Mouse (Mus musculus): ENCODE measurements around the gene Nek1. TPM values are rescaled to one million over a fixed set of nuclear protein-coding genes. Genes with fewer than 3 reads are reported as not detected.

Nek1 gene
- total RNA-seq (2014; rRNA removed) (15.0 and 17.5 TPM in 2 replicates), polyA plus RNA-seq (2015; fragmentation: Nextera tagmentation; extraction: Ambion mirVana) (22.0 and 22.4 TPM in 2 replicates)

DNA sequence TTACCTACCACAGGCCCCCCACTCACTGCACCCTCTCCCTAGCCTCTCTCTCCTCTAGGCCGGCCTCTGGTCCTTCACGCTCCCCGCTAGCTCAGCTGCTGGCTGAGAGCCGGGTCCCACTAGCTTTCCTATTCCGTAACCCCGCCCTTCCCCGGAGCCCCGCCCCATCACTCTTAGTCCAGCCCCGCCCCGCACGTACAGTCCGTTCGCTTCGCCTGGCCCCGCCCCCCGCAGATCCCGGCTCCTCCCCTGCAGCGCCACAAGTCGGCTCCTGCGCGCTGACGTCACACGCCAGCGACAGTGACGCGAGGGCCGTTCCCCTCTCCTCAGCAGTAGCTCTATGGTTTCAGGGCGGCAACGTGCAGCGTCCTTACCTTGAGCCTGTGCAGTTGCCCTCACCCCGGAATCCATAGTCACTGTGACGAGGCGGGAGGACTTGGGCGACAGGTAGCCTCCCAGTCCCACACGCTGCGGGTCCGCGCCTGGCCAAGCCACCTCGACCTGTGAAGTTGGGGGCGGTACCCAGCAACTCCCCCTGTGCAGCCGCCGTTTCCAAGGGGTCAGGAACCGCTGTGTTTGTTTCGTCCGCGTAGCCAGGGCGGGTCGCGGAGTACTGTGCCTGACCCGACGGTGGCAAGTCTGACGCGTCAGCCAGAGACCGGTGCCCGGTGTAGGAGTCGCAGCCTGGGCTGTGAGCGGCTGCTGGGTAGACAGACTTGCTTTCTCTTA lies at the start of gene Nek1:
Gene Nek1 (plus strand): TSS at position 286 of the 729 bp plus-strand sequence.
- peak; percentile 97 for DNase-seq (ENCODE audit: low spot score)
- Histone ChIP-seq H3K9ac (replicated peaks; ENCODE audit: low read length, poor library complexity, severe bottlenecking) (peak within 1 kb of the TSS; percentile 74), H3K27me3 (ENCODE audit: insufficient read depth, low read length) (no peaks in the 10 kb centered on the region), H3K36me3 (ENCODE audit: insufficient read depth, low read length) (no peaks in the 10 kb centered on the region), H3K4me3 (ENCODE audit: low read depth, low read length) (peak within 1 kb of the TSS; percentile 70), H3K9me3 (ENCODE audit: low read length) (no peaks in the 10 kb centered on the region), H3K4me2 (ENCODE audit: low read depth, low read length, poor library complexity, severe bottlenecking) (peak within 1 kb of the TSS; percentile 78), H3K4me1 (ENCODE audit: insufficient read depth, low read length) (no peaks in the 10 kb centered on the region), H3K27ac (ENCODE audit: low read depth, low read length) (peak within 1 kb of the TSS; percentile 83)
- ATAC-seq (ENCODE audit: low FRiP score): peak; percentile 97
- no peak; the same call in 1 of the 2 replicates for TF ChIP-seq CTCF (IDR thresholded peaks at IDR 0.05)
- WGBS: under 1% methylated on average over 55 of the region's 57 CpGs

DNA sequence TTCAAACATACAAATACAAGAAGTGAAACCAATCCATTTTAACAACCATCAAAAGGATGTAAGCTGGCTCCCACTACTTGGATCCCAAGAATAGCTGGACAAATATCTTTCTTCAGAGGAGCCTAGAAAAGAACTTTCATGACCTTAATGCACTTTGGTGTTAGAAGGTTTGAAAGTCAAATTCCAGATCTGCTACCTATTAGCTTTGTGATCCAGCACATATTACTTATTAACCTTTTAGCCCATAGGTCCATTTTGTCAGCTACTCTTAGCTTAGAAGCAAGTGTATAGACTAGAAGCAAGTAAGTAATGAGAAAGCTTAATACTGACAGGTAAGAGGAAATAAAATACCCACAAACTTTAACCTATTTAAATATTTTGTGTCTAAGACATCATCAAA lies 45.5 kb upstream of the Nek1 start:
- no peak for ATAC-seq (ENCODE audit: low FRiP score)
- Histone ChIP-seq H3K9ac (replicated peaks; ENCODE audit: low read length, poor library complexity, severe bottlenecking) (no peak overlapping the region), H3K36me3 (ENCODE audit: insufficient read depth, low read length) (no peaks in the 10 kb centered on the region), H3K27ac (ENCODE audit: low read depth, low read length) (no peak overlapping the region), H3K9me3 (ENCODE audit: low read length) (no peaks in the 10 kb centered on the region), H3K4me1 (ENCODE audit: insufficient read depth, low read length) (no peaks in the 10 kb centered on the region; the same call in 1 of the 2 replicates), H3K4me2 (ENCODE audit: low read depth, low read length, poor library complexity, severe bottlenecking) (no peak overlapping the region), H3K4me3 (ENCODE audit: low read depth, low read length) (no peak overlapping the region), H3K27me3 (ENCODE audit: insufficient read depth, low read length) (no peaks in the 10 kb centered on the region)
- no peak for TF ChIP-seq CTCF (IDR thresholded peaks at IDR 0.05)
- no peak for DNase-seq (ENCODE audit: low spot score)

- Histone ChIP-seq H3K27me3 (ENCODE audit: insufficient read depth, low read length) (no peaks in the 10 kb centered on the region), H3K4me3 (ENCODE audit: low read depth, low read length) (no peak overlapping the region), H3K27ac (ENCODE audit: low read depth, low read length) (no peak overlapping the region), H3K4me2 (ENCODE audit: low read depth, low read length, poor library complexity, severe bottlenecking) (no peak overlapping the region), H3K4me1 (ENCODE audit: insufficient read depth, low read length) (no peaks in the 10 kb centered on the region; the same call in 1 of the 2 replicates), H3K9ac (replicated peaks; ENCODE audit: low read length, poor library complexity, severe bottlenecking) (no peak overlapping the region), H3K36me3 (ENCODE audit: insufficient read depth, low read length) (no peaks in the 10 kb centered on the region), H3K9me3 (ENCODE audit: low read length) (no peaks in the 10 kb centered on the region)
- no peak for DNase-seq (ENCODE audit: low spot score)
- 75% methylated on average over 4 of the region's 4 CpGs for WGBS
- TF ChIP-seq CTCF (IDR thresholded peaks at IDR 0.05): no peak
- ATAC-seq (ENCODE audit: low FRiP score): no peak
These were observed 43.1 kb upstream of the Nek1 start for GRCm38 (mm10) chr8:60949859-60950258.

DNA sequence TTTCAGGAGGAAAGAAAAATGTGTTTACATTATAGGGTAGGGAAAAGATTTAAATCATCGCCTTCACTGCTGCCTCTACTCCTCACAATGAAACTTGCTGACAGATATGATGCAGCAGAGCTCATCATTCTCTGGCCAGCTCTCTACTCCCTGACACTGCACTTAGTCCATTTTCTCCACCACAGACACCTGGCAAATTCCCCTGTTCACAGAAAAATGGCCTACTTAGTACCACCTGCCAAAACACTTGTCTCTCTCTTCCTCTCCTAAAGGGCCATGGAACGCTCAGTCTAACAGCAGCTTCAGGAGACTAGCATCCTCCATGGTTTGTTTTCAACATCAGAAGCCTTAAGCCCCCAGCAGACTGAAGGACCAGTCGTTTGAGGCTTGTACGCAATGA lies 41.7 kb upstream of the Nek1 start:
- H3K4me2 ChIP-seq (ENCODE audit: low read depth, low read length, poor library complexity, severe bottlenecking): no peak overlapping the region

GRCm38 (mm10) chr8:60951757-60952156 lies 41.2 kb upstream of the Nek1 start:
- no peak for ATAC-seq (ENCODE audit: low FRiP score)

More for the DNA sequence above, 41.7 kb upstream of the Nek1 start:
- TF ChIP-seq CTCF (IDR thresholded peaks at IDR 0.05): no peak
- Histone ChIP-seq H3K27me3 (ENCODE audit: insufficient read depth, low read length) (no peaks in the 10 kb centered on the region), H3K36me3 (ENCODE audit: insufficient read depth, low read length) (no peaks in the 10 kb centered on the region), H3K9ac (replicated peaks; ENCODE audit: low read length, poor library complexity, severe bottlenecking) (no peak overlapping the region), H3K9me3 (ENCODE audit: low read length) (no peaks in the 10 kb centered on the region), H3K4me3 (ENCODE audit: low read depth, low read length) (no peak overlapping the region), H3K4me1 (ENCODE audit: insufficient read depth, low read length) (no peaks in the 10 kb centered on the region; the same call in 1 of the 2 replicates), H3K27ac (ENCODE audit: low read depth, low read length) (no peak overlapping the region)
- 71% methylated on average over 4 of the region's 4 CpGs for WGBS
- ATAC-seq (ENCODE audit: low FRiP score) (no peak), DNase-seq (ENCODE audit: low spot score) (no peak)

GRCm38 (mm10) chr8:60952803-60953202 lies 40.2 kb upstream of the Nek1 start:
- H3K27ac ChIP-seq (ENCODE audit: low read depth, low read length): no peak overlapping the region
- no peak for TF ChIP-seq CTCF (IDR thresholded peaks at IDR 0.05)
- H3K36me3 ChIP-seq (ENCODE audit: insufficient read depth, low read length): no peaks in the 10 kb centered on the region
- ATAC-seq (ENCODE audit: low FRiP score) (no peak), DNase-seq (ENCODE audit: low spot score) (no peak)
- H3K9ac ChIP-seq (replicated peaks; ENCODE audit: low read length, poor library complexity, severe bottlenecking): no peak overlapping the region
- H3K4me1 ChIP-seq (ENCODE audit: insufficient read depth, low read length): no peaks in the 10 kb centered on the region; the same call in 1 of the 2 replicates
- peak overlapping the region; percentile 39 for H3K4me2 ChIP-seq (ENCODE audit: low read depth, low read length, poor library complexity, severe bottlenecking)
- no peaks in the 10 kb centered on the region for H3K27me3 ChIP-seq (ENCODE audit: insufficient read depth, low read length)
- 42% methylated on average over 5 of the region's 5 CpGs for WGBS
- H3K4me3 ChIP-seq (ENCODE audit: low read depth, low read length): peak overlapping the region; percentile 14; the same call in 1 of the 2 replicates
- no peaks in the 10 kb centered on the region for H3K9me3 ChIP-seq (ENCODE audit: low read length)

More at GRCm38 (mm10) chr8:60951757-60952156, 41.2 kb upstream of the Nek1 start:
- Histone ChIP-seq H3K27ac (ENCODE audit: low read depth, low read length) (no peak overlapping the region), H3K9me3 (ENCODE audit: low read length) (no peaks in the 10 kb centered on the region), H3K9ac (replicated peaks; ENCODE audit: low read length, poor library complexity, severe bottlenecking) (no peak overlapping the region), H3K4me3 (ENCODE audit: low read depth, low read length) (no peak overlapping the region), H3K36me3 (ENCODE audit: insufficient read depth, low read length) (no peaks in the 10 kb centered on the region), H3K4me1 (ENCODE audit: insufficient read depth, low read length) (no peaks in the 10 kb centered on the region; the same call in 1 of the 2 replicates), H3K4me2 (ENCODE audit: low read depth, low read length, poor library complexity, severe bottlenecking) (no peak overlapping the region), H3K27me3 (ENCODE audit: insufficient read depth, low read length) (no peaks in the 10 kb centered on the region)
- TF ChIP-seq CTCF (IDR thresholded peaks at IDR 0.05): no peak
- WGBS: 98% methylated on average over 1 of the region's 1 CpGs
- no peak for DNase-seq (ENCODE audit: low spot score)
